Mouse (Mus musculus): Measurements from ENCODE around the gene Ppfia3. TPM values are rescaled to one million over a fixed set of nuclear protein-coding genes. Genes with fewer than 3 reads are reported as not detected.
"Not testable (repeated sequence)": the region's sequence is repeated elsewhere in the genome, so short reads cannot be mapped to it uniquely, and the experiment has no call there.

The Ppfia3 gene
- polyA plus RNA-seq, 1 experiment from 2014 or later: 8.9 TPM

GRCm38 (mm10) chr7:45359081-45359480, 7.7 kb downstream of the Ppfia3 start:
- peaks cover 24% of the 10 kb centered on the region for H3K4me1 ChIP-seq
- not testable (repeated sequence) for H3K27ac ChIP-seq; H3K4me3 ChIP-seq; H3K9me3 ChIP-seq; DNase-seq (ENCODE audit: extremely low spot score, low spot score)
- WGBS: 69% methylated on average over 11 of the region's 11 CpGs
- H3K27me3 ChIP-seq (ENCODE audit: poor library complexity, severe bottlenecking): peaks cover 53% of the 10 kb centered on the region
- H3K36me3 ChIP-seq (replicated peaks): peaks cover 11% of the 10 kb centered on the region; the same call in 1 of the 2 replicates

GRCm38 (mm10) chr7:45356087-45356486, 10.7 kb downstream of the Ppfia3 start:
- no peak for DNase-seq (ENCODE audit: extremely low spot score, low spot score)
- Histone ChIP-seq H3K27me3 (ENCODE audit: poor library complexity, severe bottlenecking) (peaks cover 23% of the 10 kb centered on the region), H3K4me3 (0 out of 2 replicates have a peak overlapping the region, but pooled peaks have one; percentile 0), H3K4me1 (peaks cover 4% of the 10 kb centered on the region), H3K9me3 (no peaks in the 10 kb centered on the region), H3K27ac (no peak overlapping the region), H3K36me3 (replicated peaks) (peaks cover 14% of the 10 kb centered on the region; the same call in 1 of the 2 replicates)
- 58% methylated on average over 13 of the region's 13 CpGs for WGBS

GRCm38 (mm10) chr7:45355318-45356020, 11.3 kb downstream of the Ppfia3 start:
- DNase-seq (ENCODE audit: extremely low spot score, low spot score): no peak
- WGBS: 75% methylated on average over 15 of the region's 15 CpGs
- Histone ChIP-seq H3K4me3 (no peak overlapping the region), H3K4me1 (no peaks in the 10 kb centered on the region; the same call in 1 of the 2 replicates), H3K36me3 (replicated peaks) (peaks cover 14% of the 10 kb centered on the region; the same call in 1 of the 2 replicates), H3K9me3 (no peaks in the 10 kb centered on the region), H3K27ac (no peak overlapping the region), H3K27me3 (ENCODE audit: poor library complexity, severe bottlenecking) (peaks cover 17% of the 10 kb centered on the region)

- H3K27ac ChIP-seq: no peak overlapping the region
- no peaks in the 10 kb centered on the region; the same call in 1 of the 2 replicates for H3K4me1 ChIP-seq
- no peak overlapping the region for H3K4me3 ChIP-seq
- H3K9me3 ChIP-seq: no peaks in the 10 kb centered on the region
- WGBS: 23% methylated on average over 5 of the region's 5 CpGs
- no peak for DNase-seq (ENCODE audit: extremely low spot score, low spot score)
- peaks cover 5% of the 10 kb centered on the region; the same call in 1 of the 2 replicates for H3K27me3 ChIP-seq (ENCODE audit: poor library complexity, severe bottlenecking)
- H3K36me3 ChIP-seq (replicated peaks): peaks cover 19% of the 10 kb centered on the region; the same call in 1 of the 2 replicates
Measured at GRCm38 (mm10) chr7:45353041-45353440, 13.8 kb downstream of the Ppfia3 start.

GRCm38 (mm10) chr7:45346905-45347304, 19.9 kb downstream of the Ppfia3 start:
- H3K4me1 ChIP-seq: 0 out of 2 replicates have a peak, but pooled peaks cover 3% of the 10 kb centered on the region
- no peak for DNase-seq (ENCODE audit: extremely low spot score, low spot score)
- peaks cover 14% of the 10 kb centered on the region; the same call in 1 of the 2 replicates for H3K27me3 ChIP-seq (ENCODE audit: poor library complexity, severe bottlenecking)
- H3K4me3 ChIP-seq: no peak overlapping the region
- H3K9me3 ChIP-seq: no peaks in the 10 kb centered on the region
- H3K27ac ChIP-seq: no peak overlapping the region
- peaks cover 13% of the 10 kb centered on the region; the same call in 1 of the 2 replicates for H3K36me3 ChIP-seq (replicated peaks)
- WGBS: 81% methylated on average over 13 of the region's 13 CpGs

GRCm38 (mm10) chr7:45343543-45343942, 23.3 kb downstream of the Ppfia3 start:
- H3K4me3 ChIP-seq: no peak overlapping the region
- no peaks in the 10 kb centered on the region for H3K9me3 ChIP-seq
- H3K36me3 ChIP-seq (replicated peaks): peaks cover 13% of the 10 kb centered on the region; the same call in 1 of the 2 replicates
- no peak for DNase-seq (ENCODE audit: extremely low spot score, low spot score)
- peaks cover 36% of the 10 kb centered on the region for H3K4me1 ChIP-seq
- H3K27ac ChIP-seq: no peak overlapping the region
- peaks cover 26% of the 10 kb centered on the region for H3K27me3 ChIP-seq (ENCODE audit: poor library complexity, severe bottlenecking)
- WGBS: 27% methylated on average over 13 of the region's 13 CpGs

- H3K36me3 ChIP-seq (replicated peaks): peaks cover 6% of the 10 kb centered on the region; the same call in 1 of the 2 replicates
- no peaks in the 10 kb centered on the region for H3K9me3 ChIP-seq
- no peak for DNase-seq (ENCODE audit: extremely low spot score, low spot score)
- peaks cover 50% of the 10 kb centered on the region for H3K4me1 ChIP-seq
- no peak overlapping the region for H3K4me3 ChIP-seq
- H3K27me3 ChIP-seq (ENCODE audit: poor library complexity, severe bottlenecking): peaks cover 40% of the 10 kb centered on the region
- WGBS: 92% methylated on average over 11 of the region's 11 CpGs
- no peak overlapping the region for H3K27ac ChIP-seq
Measured at GRCm38 (mm10) chr7:45342081-45342480, 24.7 kb downstream of the Ppfia3 start.

GRCm38 (mm10) chr7:45341303-45341702, 25.5 kb downstream of the Ppfia3 start:
- H3K36me3 ChIP-seq (replicated peaks): no peaks in the 10 kb centered on the region; the same call in 1 of the 2 replicates
- peak overlapping the region; percentile 69 for H3K4me3 ChIP-seq
- peak overlapping the region; percentile 48; the same call in 1 of the 2 replicates for H3K27ac ChIP-seq
- peaks cover 48% of the 10 kb centered on the region for H3K27me3 ChIP-seq (ENCODE audit: poor library complexity, severe bottlenecking)
- peaks cover 50% of the 10 kb centered on the region for H3K4me1 ChIP-seq
- peak; percentile 80 for DNase-seq (ENCODE audit: extremely low spot score, low spot score)
- WGBS: 5% methylated on average over 8 of the region's 8 CpGs
- H3K9me3 ChIP-seq: no peaks in the 10 kb centered on the region

- no peaks in the 10 kb centered on the region for H3K9me3 ChIP-seq
- peak; percentile 70 for DNase-seq (ENCODE audit: extremely low spot score, low spot score)
- peak overlapping the region; percentile 69 for H3K4me3 ChIP-seq
- H3K36me3 ChIP-seq (replicated peaks): no peaks in the 10 kb centered on the region; the same call in 1 of the 2 replicates
- H3K27ac ChIP-seq: peak overlapping the region; percentile 90
- H3K4me1 ChIP-seq: peaks cover 50% of the 10 kb centered on the region
- under 1% methylated on average over 11 of the region's 11 CpGs for WGBS
- H3K27me3 ChIP-seq (ENCODE audit: poor library complexity, severe bottlenecking): peaks cover 54% of the 10 kb centered on the region
Measured at GRCm38 (mm10) chr7:45340669-45341068, 26.1 kb downstream of the Ppfia3 start.

GRCm38 (mm10) chr7:45340066-45340442, 26.8 kb downstream of the Ppfia3 start:
- peak overlapping the region; percentile 90 for H3K27ac ChIP-seq

GRCm38 (mm10) chr7:45339410-45340065, 27.3 kb downstream of the Ppfia3 start:
- DNase-seq (ENCODE audit: extremely low spot score, low spot score): peak; percentile 86
- peaks cover 60% of the 10 kb centered on the region for H3K4me1 ChIP-seq
- under 1% methylated on average over 38 of the region's 39 CpGs for WGBS
- H3K27me3 ChIP-seq (ENCODE audit: poor library complexity, severe bottlenecking): peaks cover 65% of the 10 kb centered on the region
- no peaks in the 10 kb centered on the region for H3K9me3 ChIP-seq
- no peaks in the 10 kb centered on the region for H3K36me3 ChIP-seq (replicated peaks)
- peak overlapping the region; percentile 90 for H3K27ac ChIP-seq
- peak overlapping the region; percentile 69 for H3K4me3 ChIP-seq

More at GRCm38 (mm10) chr7:45340066-45340442, 26.8 kb downstream of the Ppfia3 start:
- Histone ChIP-seq H3K9me3 (no peaks in the 10 kb centered on the region), H3K4me1 (peaks cover 55% of the 10 kb centered on the region), H3K27me3 (ENCODE audit: poor library complexity, severe bottlenecking) (peaks cover 60% of the 10 kb centered on the region), H3K4me3 (peak overlapping the region; percentile 69), H3K36me3 (replicated peaks) (no peaks in the 10 kb centered on the region)
- 2% methylated on average over 11 of the region's 11 CpGs for WGBS
- DNase-seq (ENCODE audit: extremely low spot score, low spot score): no peak

- peak; percentile 37 for DNase-seq (ENCODE audit: extremely low spot score, low spot score)
- Histone ChIP-seq H3K4me3 (peak overlapping the region; percentile 69), H3K27me3 (ENCODE audit: poor library complexity, severe bottlenecking) (peaks cover 69% of the 10 kb centered on the region), H3K36me3 (replicated peaks) (no peaks in the 10 kb centered on the region), H3K4me1 (peaks cover 69% of the 10 kb centered on the region), H3K27ac (peak overlapping the region; percentile 90), H3K9me3 (no peaks in the 10 kb centered on the region)
- 2% methylated on average over 14 of the region's 14 CpGs for WGBS
Measured at GRCm38 (mm10) chr7:45338161-45338911, 28.5 kb downstream of the Ppfia3 start.

Data from forebrain, embryonic 10.5 days (tissue).